Mouse (Mus musculus) lung, postnatal 14 days (tissue): ENCODE data around the gene Kcnk3.

ENCODE experiments used
- DNase-seq: peaks from one replicate; pipeline ENCODE4 v3.0.0; 2021

Kcnk3 gene

DNA sequence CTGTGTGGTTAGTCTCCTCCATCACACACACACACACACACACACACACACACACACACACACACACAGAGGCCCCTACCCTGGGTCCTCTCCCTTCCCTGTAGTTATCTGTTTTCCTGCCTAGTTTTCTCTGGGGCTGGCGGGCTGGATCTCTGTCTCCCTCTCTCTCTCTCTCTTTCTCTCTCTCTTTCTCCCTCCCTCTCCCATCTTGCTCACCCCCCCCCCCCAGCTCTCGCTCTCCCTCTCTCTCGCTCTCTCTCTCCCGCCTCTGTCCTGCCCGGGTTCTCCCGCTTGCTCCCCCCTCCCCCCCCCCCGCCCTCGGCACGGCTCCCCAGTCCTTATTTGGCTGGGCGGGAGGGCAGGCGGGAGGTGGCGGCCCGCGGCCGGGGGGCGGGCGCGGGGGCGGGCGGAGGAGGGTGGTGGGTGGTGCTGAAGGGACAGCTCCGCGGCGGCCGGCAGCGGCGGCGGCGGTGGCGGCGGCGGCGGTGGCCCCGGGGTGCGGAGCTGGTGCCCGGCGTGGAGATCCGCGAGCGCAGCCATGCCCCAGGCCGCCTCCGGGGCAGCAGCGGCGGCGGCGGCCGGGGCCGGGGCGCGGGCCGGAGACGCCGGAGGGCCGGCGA lies at the start of gene Kcnk3:
TSS of gene Kcnk3 (plus strand) at position 490 of the 620 bp plus-strand sequence.
- DNase-seq, result peak; percentile 84

DNA sequence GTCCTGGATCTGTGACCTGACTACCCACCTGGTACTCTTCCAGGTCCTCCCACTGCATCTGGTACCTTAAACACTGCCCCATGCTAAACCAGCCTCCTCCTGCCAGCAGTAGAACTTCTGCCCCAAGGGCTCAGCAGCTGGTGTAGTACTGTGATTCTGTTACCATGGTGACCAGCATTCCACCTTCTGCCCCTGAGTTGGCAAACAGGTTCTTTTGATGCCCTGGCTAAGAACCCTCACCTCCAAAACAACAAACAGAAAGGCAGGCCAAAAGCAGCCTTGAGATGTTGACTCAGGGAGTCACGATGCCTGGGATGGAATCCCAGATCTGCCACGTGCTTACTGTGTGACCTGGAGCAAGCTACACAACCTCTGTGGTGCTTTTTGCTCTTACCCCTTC lies 42.3 kb upstream of the Kcnk3 start, which contains the start of gene Cib4:
TSS of gene Cib4 (minus strand) at position 139 of the 400 bp plus-strand sequence.
- no peak for DNase-seq

DNA sequence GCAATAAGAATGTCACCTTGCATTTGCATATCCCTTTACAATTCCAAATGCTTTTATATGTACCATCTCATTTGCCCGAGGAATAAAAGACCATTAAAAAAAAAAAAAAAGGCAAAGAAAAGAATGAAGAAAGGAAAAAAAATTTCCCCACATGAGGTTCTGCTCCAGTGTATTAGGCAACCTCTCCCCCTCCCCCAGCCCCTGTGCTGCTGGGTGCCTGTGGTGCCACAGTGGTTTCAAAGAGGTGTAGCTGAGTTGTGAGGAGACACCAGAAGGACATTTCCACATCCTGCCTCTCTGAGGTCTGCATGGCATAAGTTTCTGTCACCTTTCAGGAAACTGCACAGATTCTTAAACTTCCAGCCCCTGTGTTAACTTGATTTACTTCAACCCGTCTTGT lies 39.3 kb upstream of the Kcnk3 start:
- DNase-seq, result no peak

DNA sequence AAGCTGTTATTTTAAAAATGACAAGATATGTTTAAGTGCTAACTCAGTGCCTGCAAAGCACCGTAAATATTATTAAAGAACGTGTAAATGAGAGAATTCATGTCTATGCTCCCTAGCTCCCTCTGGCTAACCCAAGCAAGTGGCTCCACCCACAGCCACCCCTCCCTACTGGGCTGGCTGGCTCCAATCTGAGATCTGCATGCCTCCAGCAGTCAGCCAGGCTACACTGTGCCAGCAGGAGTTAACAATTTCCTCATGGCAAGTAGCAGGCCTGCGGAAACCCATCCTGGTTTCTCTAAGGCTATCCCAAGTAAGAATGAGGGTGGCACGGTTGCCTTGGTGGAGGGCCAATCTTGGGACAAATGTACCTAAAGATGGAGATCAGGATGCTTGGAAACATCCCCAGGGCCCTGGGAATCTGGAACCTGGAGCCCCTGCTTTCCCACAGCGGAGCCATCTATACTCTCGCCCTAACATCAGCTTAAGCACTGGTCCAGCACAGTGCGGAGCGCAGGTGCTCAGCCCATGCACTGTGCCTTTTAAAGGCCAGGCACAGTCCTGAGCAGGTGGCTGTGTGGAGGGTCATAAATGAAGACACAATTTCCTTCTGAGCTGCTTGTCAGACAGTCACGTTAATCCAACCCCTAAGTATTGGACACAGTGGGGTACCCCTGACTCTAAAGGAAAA lies 37.5 kb upstream of the Kcnk3 start:
- DNase-seq, result peak; percentile 48

DNA sequence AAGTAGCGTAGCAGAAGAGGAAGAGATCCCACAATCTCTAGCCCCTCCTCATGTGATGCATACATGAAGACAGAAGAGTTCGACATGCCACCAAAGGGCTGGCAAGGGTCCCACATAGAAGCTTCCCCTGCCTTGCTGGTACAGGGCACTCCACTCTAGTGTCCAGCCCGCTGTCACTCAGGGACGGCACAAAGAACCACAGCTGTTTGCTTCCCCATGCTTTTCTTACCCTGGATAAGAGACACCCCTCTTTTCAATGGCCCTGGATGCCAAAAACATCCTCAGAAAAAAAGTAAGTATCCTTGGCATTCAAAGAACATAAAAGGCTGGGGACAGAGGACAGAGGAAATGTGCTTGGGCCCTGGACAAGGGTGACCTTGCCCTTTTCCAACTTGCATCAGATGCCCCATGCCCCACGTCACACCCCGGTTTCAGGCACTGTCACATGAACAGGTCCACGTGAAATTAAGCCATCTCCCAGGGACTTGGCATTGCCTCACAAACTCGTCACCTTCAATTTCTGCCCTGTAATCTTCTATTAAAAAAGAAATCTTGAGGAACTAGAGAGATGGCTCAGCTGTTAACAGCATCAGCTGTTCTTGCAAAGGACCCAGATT lies 36.8 kb upstream of the Kcnk3 start:
- DNase-seq, result peak; percentile 22

DNA sequence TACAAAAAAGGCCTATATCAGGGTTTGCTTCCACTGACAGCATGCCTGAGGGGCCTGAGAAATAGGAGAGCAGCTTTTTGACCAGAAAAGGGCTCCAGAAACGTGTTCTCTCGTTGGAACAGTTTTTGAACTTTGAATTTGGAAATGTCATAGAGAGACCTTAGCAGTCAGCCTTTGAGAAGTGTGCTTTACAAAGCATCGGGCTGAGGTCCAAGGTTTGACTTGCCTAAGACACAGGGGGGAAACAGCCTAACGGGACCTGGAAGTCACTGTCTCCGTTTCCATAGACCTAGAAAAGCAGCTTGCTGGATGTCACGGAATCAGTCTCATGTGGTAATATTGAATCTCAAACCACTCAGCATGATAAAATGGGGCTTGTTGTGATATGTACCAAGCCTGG lies 36.0 kb upstream of the Kcnk3 start:
- peak; percentile 24 for DNase-seq

DNA sequence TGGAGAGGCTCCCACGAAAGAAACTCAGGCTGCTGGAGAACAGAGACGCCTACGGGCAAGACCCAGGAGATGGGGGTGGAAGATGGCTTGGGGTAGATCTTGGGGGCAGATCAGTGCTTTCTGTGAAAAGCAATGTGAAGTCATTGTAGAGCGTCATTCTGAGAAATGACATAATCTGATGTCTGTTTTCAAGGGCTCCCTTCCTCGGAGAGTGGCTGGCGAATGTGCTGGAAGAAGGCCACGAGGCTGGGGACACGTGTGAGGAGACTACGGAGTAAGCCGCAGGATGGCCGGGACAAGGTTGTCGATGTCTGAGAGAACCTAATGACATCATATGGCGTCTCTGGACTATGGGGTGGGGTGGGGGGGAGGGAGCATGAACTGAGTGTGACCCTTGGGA lies 34.0 kb upstream of the Kcnk3 start:
- no peak for DNase-seq

DNA sequence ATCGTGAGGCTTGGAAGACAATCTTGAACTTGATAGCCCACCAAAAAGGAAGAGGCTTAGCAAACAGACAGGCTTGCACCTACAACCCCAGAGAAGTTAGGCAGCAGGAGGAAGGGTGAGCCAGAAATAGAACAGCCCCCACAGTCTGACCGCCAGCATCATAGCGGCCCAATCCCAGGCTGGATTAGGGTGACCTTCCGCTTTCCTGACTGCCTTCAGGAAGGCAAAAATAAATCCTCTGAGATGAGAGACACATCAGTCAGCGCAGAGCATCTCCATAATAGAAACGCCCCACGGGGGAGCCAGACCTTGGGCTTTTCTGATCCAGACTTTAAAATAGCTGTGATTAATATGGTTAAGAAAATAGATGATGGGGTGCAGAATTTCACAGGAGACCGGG lies 33.0 kb upstream of the Kcnk3 start:
- no peak for DNase-seq

DNA sequence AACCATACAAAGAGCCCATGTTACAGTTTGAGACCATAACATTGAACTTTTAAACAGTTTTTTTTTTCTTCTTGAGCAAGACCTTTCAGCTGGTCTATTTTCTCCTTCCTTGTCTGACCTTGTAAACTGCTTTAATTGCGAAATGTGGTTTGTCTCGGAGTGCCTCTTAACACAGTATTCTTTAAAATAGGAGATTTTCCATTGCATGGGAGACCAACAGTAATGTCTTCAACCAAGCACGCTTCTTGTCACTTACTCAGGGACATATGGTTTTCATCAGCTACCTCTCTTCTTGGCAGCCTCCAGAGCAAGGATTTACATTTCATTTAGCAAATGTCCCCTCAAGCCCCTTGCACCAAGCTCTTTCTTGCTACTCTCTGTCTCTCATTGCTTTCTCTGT lies 31.7 kb upstream of the Kcnk3 start:
- DNase-seq, result no peak

DNA sequence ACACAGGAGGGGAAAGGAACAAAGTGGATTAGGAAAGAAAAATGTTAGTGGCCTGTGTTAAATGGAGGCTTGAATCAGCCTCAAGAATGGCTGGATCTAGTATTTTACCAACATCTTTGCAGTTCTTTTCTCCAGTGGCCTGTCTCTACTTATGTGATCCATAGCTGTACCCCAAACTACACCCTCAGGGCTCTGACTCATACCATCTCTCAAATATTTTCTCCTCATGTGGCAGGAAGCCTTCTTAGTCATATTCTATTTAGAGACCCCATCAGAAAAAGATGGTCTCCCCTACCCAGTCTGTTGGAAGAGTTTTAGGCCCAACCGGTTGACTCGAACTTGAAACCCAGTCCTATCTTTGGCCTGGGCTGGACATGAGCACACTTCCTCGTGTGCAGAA lies 28.5 kb upstream of the Kcnk3 start:
- DNase-seq, result no peak

DNA sequence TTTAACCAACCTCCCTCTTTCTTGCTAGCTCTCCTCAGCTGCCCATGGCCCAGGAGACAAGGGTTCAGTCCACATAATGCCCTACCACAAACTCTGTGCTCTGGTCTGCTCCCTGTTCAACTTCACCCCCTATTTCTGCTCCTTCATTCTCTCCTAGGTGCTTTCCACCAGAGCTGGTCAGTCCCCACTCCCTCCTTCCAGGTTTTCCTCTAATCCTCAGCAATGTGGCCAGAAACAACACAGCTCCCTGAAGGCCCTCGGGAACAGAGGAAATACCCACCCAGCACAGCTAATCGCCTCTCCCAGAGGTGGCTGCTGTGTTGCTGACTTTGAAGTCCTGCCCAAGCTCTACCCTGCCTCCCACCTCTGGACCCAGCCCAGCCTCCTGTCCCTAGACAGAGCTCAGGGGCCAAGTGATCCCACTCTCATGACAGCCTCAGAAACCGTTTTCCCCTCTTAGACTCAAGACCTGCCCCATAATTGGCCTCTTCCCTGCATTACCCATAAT lies 27.9 kb upstream of the Kcnk3 start:
- DNase-seq, result no peak

DNA sequence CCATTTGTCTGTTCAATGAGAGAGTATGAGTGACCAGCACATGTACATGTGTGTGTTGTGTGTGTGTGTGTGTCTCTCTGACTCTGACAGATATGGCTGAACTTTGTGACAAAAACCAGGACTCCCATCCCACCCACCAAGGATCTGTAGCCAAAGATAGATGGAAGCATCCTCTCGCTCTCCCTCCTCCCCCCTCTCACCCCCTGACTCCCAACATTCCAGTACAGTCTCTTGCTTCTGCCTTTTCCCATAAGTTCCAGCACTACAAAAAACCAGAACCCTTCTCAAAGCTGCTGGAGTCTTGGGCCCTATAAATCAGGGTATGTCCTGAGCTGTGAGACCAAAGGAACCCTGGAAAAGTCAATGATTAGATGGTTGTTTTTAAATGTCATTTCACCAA lies 19.5 kb upstream of the Kcnk3 start:
- DNase-seq, result no peak

DNA sequence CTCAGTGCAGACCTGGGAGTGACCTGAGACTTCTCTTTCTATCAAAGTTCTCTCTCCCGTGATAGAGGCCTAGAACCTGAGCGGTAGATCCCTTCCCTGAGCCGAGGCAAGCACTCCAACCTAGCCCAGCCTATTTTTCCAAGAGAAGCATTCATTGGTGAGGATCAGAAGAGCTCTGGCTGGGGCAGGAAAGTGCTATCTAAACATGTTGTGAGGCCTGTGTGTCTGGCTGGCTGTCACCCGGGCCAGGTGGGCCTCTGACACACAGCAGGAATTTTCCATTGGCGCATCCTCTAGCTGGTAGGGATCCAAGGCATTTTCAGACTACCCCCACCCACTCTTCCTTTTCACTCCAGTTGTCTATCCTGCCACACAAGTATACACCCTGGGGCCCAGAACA lies 16.1 kb upstream of the Kcnk3 start:
- DNase-seq, result no peak

DNA sequence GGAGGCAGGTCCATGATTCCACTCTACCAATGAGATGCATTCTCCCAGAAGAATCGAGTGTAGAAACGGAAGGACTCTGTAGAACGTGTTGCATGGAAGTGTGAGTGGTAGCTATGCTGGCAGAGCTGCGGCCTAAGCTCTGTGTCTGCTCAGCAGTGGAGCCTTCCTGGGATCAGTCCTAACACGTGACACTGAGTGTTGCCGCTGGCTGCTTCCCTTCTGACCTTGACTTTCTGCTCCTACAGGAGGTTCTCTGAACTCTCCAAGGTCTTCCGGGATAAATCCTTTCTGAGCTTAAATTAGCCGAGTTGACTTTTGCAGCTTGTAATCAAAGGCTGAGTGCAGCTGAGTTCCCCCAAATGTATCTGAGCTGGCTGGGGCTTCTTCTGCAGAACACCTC lies 13.6 kb upstream of the Kcnk3 start:
- no peak for DNase-seq

DNA sequence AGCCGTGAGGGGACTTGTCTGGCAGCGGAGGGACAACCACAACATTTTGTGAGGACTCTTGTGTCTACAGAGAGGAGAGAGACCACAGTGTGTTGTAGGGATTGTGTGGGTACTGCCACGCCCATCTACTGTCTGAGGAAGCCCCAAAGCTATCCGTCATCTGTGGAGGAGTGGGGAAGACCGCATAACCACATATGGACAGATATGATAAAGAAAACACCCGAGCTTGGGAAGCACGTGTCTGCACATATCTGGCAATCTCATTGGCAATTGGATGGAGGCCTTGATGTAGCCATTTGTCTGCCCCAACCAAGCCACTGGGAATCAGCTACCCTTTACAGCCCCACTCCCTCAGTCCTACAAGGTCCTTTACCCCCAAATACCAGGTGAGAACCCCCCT lies 11.7 kb upstream of the Kcnk3 start:
- DNase-seq, result no peak

DNA sequence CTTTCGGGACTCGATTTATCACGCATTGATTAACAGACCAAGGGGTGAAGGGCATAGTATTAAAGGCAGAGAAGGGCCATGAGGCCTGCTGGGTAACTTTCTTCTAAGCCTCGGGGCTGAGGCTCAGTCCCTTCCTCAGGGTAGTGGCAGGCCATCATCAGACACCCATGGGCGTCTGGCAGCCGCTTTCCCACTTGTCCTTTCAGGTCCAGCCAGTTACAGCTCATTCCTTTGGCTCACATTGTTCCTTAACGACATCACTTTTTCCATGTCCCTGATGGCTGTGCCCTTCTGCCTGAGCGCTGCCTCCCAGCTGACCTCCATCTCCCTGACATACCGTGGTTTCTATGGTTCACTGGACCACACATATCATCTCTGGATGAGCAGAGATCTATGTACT lies 10.7 kb upstream of the Kcnk3 start:
- DNase-seq, result peak; percentile 57

DNA sequence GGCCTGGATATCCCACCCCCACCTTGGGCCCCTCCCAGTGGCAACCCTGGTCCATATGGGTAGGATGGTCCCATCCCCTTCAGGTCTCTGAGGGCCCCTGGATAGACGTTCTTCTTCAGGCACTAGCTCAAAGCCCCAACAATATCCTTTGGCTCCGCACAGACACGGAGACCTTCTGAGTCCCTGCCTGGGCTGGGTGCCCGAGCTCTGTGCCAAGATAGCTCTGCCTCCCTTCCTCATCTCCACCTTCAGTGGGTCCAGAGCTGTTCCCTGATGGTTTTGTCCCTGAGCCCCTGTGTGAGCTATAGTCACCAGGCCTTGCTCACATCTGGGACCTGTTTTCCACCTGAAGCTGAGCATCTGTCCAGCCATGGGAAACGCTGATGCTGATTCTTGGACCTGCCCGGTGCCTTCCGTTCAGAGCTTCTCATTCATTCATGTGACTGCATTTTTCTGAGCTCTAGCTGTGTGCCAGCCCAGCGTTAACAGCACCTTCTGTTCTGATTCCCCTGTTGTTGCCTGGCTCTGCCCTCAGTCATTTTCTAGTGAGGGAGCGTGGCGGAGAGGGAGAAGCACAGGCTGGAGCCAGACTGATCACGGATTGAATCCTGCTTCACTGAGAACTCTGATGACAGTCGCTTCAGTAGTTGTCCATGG lies 10.2 kb upstream of the Kcnk3 start:
- no peak for DNase-seq

DNA sequence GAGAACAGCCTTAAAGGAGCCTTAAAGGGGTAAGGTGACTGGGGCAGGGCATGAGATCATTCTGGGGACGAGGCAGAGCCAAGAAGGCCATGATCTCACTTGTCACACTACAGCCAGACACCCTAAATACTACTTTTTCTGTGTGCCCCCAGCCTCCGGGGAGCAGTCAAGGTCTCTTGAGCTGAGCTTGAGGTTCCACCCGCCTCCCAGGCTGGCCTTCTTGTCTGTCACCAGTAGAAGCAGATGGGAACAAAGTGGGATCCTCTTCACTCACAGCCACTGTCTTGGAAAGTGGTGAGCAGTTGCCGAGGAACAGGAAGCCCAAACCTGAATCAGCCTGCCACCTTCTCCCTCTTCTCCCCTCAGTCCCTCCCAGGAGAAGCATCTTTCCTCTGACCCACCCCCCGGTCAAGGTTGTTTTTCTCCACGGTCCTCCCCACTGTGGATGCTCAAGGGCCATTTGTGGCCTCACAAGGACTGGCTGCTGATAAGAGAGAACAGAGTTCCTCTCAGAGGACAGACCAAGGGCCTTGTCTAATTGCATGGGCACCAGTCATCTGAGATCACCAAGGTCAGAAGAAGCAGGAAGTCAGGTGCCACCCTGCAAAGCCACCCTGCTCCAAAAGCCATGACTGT lies 9.4 kb upstream of the Kcnk3 start:
- DNase-seq, result no peak

DNA sequence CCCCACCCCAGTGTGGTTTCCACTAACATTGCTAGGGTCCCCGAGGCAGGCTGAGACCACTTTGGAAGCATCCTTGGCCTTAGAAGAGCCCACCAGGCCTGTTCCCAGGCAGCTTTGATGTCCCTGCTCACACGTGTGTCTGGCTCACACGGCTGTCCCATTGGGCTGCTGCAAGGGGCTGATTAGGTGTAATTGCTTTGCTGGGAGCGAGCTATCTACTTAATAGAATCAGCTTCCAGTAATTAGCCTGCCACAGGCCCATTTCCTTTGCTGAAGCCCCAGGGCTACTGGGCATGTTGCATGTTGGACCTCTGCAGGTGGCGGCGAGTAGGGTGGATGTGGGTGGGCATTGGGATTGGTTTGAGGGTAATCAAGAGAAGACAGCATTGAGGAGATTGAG lies 7.2 kb upstream of the Kcnk3 start:
- DNase-seq, result no peak

DNA sequence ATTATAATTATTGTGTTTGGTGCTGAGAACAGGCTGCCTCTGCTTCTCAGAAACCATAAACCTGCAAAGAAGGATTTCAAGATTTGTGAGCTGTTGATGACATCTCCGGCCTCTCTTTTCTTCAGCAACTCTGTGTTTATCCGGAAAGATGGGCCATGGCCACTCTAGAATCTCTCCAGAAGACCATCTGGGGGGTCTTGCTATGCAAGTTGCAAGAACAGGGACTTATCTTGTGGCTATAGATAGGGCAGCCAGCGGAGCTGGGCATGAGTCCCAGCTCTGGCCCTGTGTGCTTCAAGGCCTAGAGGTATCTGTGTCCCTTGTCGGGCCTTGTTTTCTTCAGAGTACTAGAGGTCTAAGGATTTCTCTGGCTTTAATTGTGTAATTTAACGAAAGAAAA lies 6.0 kb upstream of the Kcnk3 start:
- no peak for DNase-seq

DNA sequence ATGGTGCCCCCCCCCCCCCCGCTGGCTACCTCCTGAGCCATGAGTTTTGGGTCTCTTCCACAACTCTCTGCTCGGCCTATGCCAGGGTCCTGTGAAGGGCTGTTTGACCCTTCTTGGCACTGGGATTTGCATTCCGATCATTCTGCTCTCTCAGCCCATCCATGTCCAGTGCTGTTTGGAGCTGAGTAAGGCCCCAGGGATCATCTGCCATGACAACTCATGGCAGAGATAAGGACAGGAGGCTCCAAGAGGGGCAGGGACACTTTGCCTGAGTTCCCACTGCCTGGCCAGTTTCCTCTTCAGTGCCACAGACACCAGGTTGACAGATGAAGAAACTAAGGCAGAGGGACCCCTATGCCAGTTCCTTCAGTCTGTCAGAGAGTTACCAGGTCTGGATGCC lies 1.4 kb upstream of the Kcnk3 start:
- no peak for DNase-seq

DNA sequence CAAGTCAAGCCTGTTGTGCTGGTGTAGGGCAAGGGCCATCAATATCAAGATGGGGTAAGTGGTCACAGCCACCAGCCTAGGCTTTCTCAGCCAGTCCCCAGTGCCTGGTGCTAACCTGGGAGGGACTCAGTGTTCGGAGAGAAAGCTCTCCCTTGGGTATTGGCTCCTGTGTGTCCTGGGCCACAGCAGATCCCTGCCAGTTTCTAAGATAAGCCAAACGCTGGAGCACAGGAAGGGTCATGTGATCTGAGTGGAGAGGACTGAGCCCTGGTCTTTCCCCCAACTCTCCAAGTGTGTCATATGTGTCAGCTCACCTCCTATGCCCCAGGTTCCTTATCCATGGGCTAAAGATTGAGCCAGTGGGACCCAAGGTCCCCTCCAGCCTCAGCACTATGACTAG lies 869 bp upstream of the Kcnk3 start:
- no peak for DNase-seq

DNA sequence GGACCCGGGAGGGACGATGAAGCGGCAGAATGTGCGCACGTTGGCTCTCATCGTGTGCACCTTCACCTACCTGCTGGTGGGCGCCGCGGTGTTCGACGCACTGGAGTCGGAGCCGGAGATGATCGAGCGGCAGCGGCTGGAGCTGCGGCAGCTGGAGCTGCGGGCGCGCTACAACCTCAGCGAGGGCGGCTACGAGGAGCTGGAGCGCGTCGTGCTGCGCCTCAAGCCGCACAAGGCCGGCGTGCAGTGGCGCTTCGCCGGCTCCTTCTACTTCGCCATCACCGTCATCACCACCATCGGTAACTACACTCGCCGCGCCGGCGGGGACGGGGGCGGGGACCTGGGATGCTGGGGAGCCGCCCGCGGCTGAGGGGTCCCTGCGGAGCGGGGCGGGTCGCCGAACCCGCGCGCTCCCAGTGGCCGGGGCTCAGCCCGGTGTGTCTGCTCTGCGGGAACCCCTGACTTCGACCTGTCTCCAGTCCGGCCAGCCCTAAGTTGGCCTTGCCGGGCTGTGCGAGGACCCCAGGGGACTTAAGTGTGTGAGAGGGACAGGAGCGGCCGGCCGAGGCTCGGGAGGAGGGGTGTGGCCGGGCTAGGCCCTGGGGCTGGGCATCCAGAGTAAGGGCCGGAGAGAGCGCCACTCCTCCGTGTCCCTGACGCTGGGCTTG lies 465 bp downstream of the Kcnk3 start:
- DNase-seq, result peak; percentile 20
